Mouse (Mus musculus) intestine, embryonic 16.5 days (tissue): ENCODE measurements around the gene Prox2. TPM values are rescaled to one million over a fixed set of nuclear protein-coding genes. Genes with fewer than 3 reads are reported as not detected.
A peak's percentile ranks its signal among the peaks of the same experiment; 100 is the strongest.

Source experiments
- ATAC-seq: fragments of 200-750 bp; cut with Nextera tagmentation; 2 replicates; pipeline ENCODE4 v1.8.0; 2017; ENCODE audit warnings: moderate TSS enrichment, moderate library complexity
- H3K27ac ChIP-seq: fragments of 300-500 bp; sonication (generic); 2 replicates; pipeline ENCODE4 v1.5.1; 2014; ENCODE audit warnings: mild to moderate bottlenecking, low read length
- H3K27me3 ChIP-seq: fragments of 300-500 bp; sonication (generic); replicated peaks from 2 replicates; pipeline ENCODE4 v1.6.1; 2014; ENCODE audit warnings: low read length, control low read depth, mixed read lengths; ENCODE audit not compliant: control insufficient read depth, insufficient read depth
- H3K36me3 ChIP-seq: fragments of 300-500 bp; sonication (generic); 2 replicates; pipeline ENCODE4 v1.6.1; 2014; ENCODE audit warnings: low read length, control low read depth; ENCODE audit not compliant: control insufficient read depth, insufficient read depth
- H3K4me1 ChIP-seq: fragments of 300-500 bp; sonication (generic); 2 replicates; pipeline ENCODE4 v1.6.1; 2014; ENCODE audit warnings: low read length, control low read depth, mixed read lengths; ENCODE audit not compliant: control insufficient read depth, insufficient read depth
- H3K4me2 ChIP-seq: fragments of 300-500 bp; sonication (generic); 2 replicates; pipeline ENCODE4 v1.6.1; 2014; ENCODE audit warnings: low read depth, low read length, control low read depth
- H3K4me3 ChIP-seq: fragments of 300-500 bp; sonication (generic); 2 replicates; pipeline ENCODE4 v1.5.1; 2014; ENCODE audit warnings: mild to moderate bottlenecking, low read length
- H3K9ac ChIP-seq: fragments of 300-500 bp; sonication (generic); 2 replicates; pipeline ENCODE4 v1.6.1; 2014; ENCODE audit warnings: low read depth, low read length
- H3K9me3 ChIP-seq: fragments of 300-500 bp; sonication (generic); 2 replicates; pipeline ENCODE4 v1.6.1; 2016; ENCODE audit warnings: low read length, control low read depth; ENCODE audit not compliant: control insufficient read depth
- WGBS: fragments of 180-500 bp; shearing (Covaris S2); extraction: QIAGEN DNeasy Blood & Tissue Kit; methylation state at CpG from one replicate; pipeline ENCODE4 v1.1.7; 2014; 5-methylcytosine and 5-hydroxymethylcytosine counted together
- polyA plus RNA-seq: library from polyadenylated mRNA; unstranded; fragments of >200 nt; fragmentation: Nextera tagmentation; extraction: Ambion mirVana; gene quantifications from 2 replicates; pipeline ENCODE4 v1.2.1, GENCODE M21; 2015

The Prox2 gene
- 1.7 and 2.3 TPM in 2 replicates for polyA plus RNA-seq

DNA sequence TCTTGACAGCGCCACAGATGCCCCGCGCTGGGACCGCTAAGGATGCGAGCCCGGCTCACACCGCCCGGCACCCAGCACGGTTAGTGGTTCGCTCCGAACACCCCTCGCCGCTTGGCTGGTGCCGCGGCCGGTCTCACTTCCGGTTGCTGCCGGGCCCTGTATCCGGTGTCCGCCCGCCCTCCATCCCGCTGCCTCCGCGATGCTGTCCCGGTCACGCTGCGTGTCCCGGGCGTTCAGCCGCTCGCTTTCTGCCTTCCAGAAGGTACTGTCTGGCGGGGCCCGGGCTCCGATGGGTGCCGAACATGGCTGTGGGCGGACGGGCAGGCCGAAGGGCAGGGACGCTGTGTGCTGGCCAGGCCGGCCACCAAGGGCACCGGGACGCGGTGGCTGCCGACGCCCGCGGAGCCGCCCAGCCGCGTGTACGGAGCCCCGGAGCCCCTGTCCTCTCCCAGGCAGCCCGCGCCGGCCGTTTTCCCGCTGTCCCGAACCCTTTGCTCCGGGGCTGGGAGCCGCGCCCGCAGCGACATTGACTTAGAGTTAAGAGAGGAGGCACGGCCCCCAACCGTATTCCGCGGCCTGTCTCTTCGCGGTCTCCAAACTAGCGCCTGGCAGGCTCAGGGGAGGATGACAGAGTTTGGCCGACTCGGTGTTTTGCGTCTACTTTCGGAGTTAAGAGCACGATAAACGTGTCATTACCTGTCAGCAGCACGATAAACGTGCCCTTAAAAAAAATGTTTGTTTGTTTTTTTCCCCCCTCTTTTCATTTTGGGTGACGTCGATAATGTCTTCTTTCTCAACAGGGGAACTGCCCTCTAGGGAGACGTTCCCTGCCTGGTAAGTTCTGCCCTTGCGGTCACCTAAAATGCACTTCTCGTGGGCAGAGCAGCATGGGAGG lies at the start of gene Prox2, which contains the start of gene Dlst:
Prox2 (minus strand) TSS at position 62 of the 895 bp plus-strand sequence.
Dlst (plus strand) TSS at position 136 of the 895 bp plus-strand sequence.
- H3K36me3 ChIP-seq: no peaks in the 10 kb centered on the region
- H3K27ac ChIP-seq: peak within 1 kb of the TSS; percentile 82
- WGBS: under 1% methylated on average over 83 of the region's 83 CpGs
- peak within 1 kb of the TSS; percentile 93 for H3K4me3 ChIP-seq
- H3K27me3 ChIP-seq: no peaks in the 10 kb centered on the region
- peak; percentile 94 for ATAC-seq
- H3K4me2 ChIP-seq: peak within 1 kb of the TSS; percentile 89
- H3K9ac ChIP-seq: peak within 1 kb of the TSS; percentile 97
- H3K9me3 ChIP-seq: no peaks in the 10 kb centered on the region
- peaks cover 20% of the 10 kb centered on the region for H3K4me1 ChIP-seq

GRCm38 (mm10) chr12:85159592-85159991 lies 49.0 kb upstream of the Prox2 start:
- H3K27me3 ChIP-seq: no peaks in the 10 kb centered on the region
- H3K27ac ChIP-seq: peak overlapping the region; percentile 59
- ATAC-seq: 0 out of 2 replicates have a peak, but pooled peaks have one; percentile 16
- 61% methylated on average over 5 of the region's 5 CpGs for WGBS
- no peaks in the 10 kb centered on the region for H3K9me3 ChIP-seq
- H3K4me1 ChIP-seq: peaks cover 8% of the 10 kb centered on the region; the same call in 1 of the 2 replicates
- no peaks in the 10 kb centered on the region for H3K36me3 ChIP-seq
- no peak overlapping the region for H3K9ac ChIP-seq
- H3K4me2 ChIP-seq: no peak overlapping the region
- no peak overlapping the region for H3K4me3 ChIP-seq

DNA sequence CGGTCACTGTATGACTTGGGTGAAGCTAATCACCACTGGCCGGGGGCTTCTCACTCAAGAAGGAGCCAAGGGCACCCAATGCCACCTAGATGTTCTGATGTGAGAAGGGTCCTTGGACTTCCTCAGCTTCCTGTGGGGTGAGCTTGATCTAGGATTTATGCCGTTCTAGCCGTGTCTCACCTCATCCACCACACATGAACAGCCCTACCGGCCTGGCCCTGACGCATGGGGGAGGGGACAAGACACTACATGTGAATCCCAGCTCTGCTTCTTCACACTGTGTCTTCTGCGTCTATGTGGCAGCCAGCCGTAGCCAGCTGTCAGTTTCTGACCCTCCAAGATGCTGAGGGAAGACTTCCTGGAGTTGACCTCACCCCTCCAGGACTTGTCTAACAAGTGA lies 48.2 kb upstream of the Prox2 start:
- Histone ChIP-seq H3K4me1 (peaks cover 8% of the 10 kb centered on the region; the same call in 1 of the 2 replicates), H3K4me3 (no peak overlapping the region), H3K36me3 (no peaks in the 10 kb centered on the region), H3K27ac (no peak overlapping the region), H3K4me2 (no peak overlapping the region), H3K27me3 (no peaks in the 10 kb centered on the region), H3K9ac (no peak overlapping the region), H3K9me3 (no peaks in the 10 kb centered on the region)
- ATAC-seq: peak; percentile 46; the same call in 1 of the 2 replicates
- 78% methylated on average over 8 of the region's 8 CpGs for WGBS

- H3K9ac ChIP-seq: no peak overlapping the region
- WGBS: 86% methylated on average over 14 of the region's 14 CpGs
Observed at GRCm38 (mm10) chr12:85157797-85158460, 47.4 kb upstream of the Prox2 start.

DNA sequence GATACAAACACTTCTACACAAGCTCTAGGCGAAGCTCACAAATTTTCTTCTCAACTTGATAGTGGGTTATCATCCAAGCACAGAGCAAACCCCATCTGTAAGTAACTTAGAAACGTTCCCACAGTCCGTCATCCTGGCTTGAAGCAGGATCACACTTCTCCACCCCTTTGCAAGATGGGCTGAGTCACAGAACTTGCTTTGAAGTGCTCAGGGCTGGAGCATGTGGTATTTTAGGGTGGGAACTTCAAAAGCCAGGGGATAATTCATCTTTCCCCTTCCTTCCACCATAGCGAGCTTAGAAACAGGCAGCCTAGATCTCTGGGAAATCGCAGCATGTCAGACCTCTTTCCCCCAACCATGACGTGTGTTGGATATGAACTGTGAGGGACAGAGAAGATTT lies 45.8 kb upstream of the Prox2 start:
- H3K4me2 ChIP-seq: no peak overlapping the region
- ATAC-seq: 0 out of 2 replicates have a peak, but pooled peaks have one; percentile 36
- H3K27ac ChIP-seq: no peak overlapping the region
- no peaks in the 10 kb centered on the region for H3K9me3 ChIP-seq
- H3K36me3 ChIP-seq: no peaks in the 10 kb centered on the region
- peaks cover 4% of the 10 kb centered on the region; the same call in 1 of the 2 replicates for H3K27me3 ChIP-seq
- H3K9ac ChIP-seq: no peak overlapping the region
- WGBS: 22% methylated on average over 6 of the region's 6 CpGs
- H3K4me1 ChIP-seq: peaks cover 9% of the 10 kb centered on the region; the same call in 1 of the 2 replicates
- no peak overlapping the region for H3K4me3 ChIP-seq

More at GRCm38 (mm10) chr12:85157797-85158460, 47.4 kb upstream of the Prox2 start:
- no peak overlapping the region for H3K4me2 ChIP-seq
- no peak overlapping the region for H3K27ac ChIP-seq
- no peak for ATAC-seq
- H3K4me3 ChIP-seq: no peak overlapping the region
- H3K9me3 ChIP-seq: no peaks in the 10 kb centered on the region
- H3K4me1 ChIP-seq: peaks cover 8% of the 10 kb centered on the region; the same call in 1 of the 2 replicates
- no peaks in the 10 kb centered on the region for H3K27me3 ChIP-seq
- H3K36me3 ChIP-seq: no peaks in the 10 kb centered on the region

DNA sequence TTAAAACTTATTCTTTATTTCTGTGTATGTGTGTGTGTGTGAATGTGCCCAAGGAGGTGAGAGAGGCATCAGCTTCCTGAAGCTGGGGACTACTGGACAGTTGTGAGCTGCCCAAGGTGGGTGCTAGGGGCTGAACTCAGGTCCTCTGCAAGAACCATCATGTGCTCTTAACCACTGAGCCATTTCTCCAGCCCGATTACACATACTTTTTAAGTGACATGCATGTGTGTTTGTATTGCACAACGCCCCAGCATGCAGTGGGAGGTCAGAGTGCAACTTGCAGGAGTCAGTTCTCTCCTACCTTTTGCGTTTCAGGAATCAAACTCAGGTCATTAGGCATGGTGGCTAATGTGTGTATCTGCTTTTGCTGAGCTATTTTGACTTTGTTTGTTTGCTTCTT lies 42.5 kb upstream of the Prox2 start:
- Histone ChIP-seq H3K9me3 (no peaks in the 10 kb centered on the region), H3K9ac (no peak overlapping the region), H3K36me3 (no peaks in the 10 kb centered on the region), H3K27me3 (peaks cover 11% of the 10 kb centered on the region; the same call in 1 of the 2 replicates), H3K4me3 (no peak overlapping the region), H3K4me2 (no peak overlapping the region), H3K4me1 (0 out of 2 replicates have a peak, but pooled peaks cover 4% of the 10 kb centered on the region), H3K27ac (no peak overlapping the region)
- 56% methylated on average over 3 of the region's 3 CpGs for WGBS
- peak; percentile 59 for ATAC-seq

- Histone ChIP-seq H3K27ac (no peak within 1 kb of the TSS), H3K9me3 (no peaks in the 10 kb centered on the region), H3K4me2 (peak within 1 kb of the TSS; percentile 52), H3K4me1 (peaks cover 11% of the 10 kb centered on the region; the same call in 1 of the 2 replicates), H3K9ac (peak within 1 kb of the TSS; percentile 36), H3K27me3 (peaks cover 11% of the 10 kb centered on the region; the same call in 1 of the 2 replicates), H3K4me3 (peak within 1 kb of the TSS; percentile 37), H3K36me3 (no peaks in the 10 kb centered on the region)
- peak; percentile 80 for ATAC-seq
- WGBS: 15% methylated on average over 28 of the region's 28 CpGs
Observed at GRCm38 (mm10) chr12:85151002-85151774, 40.6 kb upstream of the Prox2 start, which contains the start of gene Rps6kl1. Gene Rps6kl1 (minus strand): TSS chr12:85151264.

GRCm38 (mm10) chr12:85150321-85151001 lies 39.9 kb upstream of the Prox2 start:
- ATAC-seq: no peak; the same call in 1 of the 2 replicates
- WGBS: 18% methylated on average over 20 of the region's 20 CpGs
- H3K27ac ChIP-seq: no peak overlapping the region
- H3K36me3 ChIP-seq: no peaks in the 10 kb centered on the region
- peaks cover 11% of the 10 kb centered on the region; the same call in 1 of the 2 replicates for H3K27me3 ChIP-seq
- H3K4me2 ChIP-seq: peak overlapping the region; percentile 52
- H3K4me1 ChIP-seq: peaks cover 15% of the 10 kb centered on the region; the same call in 1 of the 2 replicates
- peak overlapping the region; percentile 36 for H3K9ac ChIP-seq
- H3K4me3 ChIP-seq: peak overlapping the region; percentile 37
- no peaks in the 10 kb centered on the region for H3K9me3 ChIP-seq
